22 mouse cellular contexts compared by ENCODE assay signal in genomic region chr2:118159126-118159525, GRCm38 (mm10). TPM values are rescaled to one million over a fixed set of nuclear protein-coding genes. Genes with fewer than 3 reads are reported as not detected.
DNase-seq lines count a peak whose midpoint lies in the region; ATAC-seq lines count a peak whose summit lies in the region.
"Had no signal": no experiment of that assay in that cellular context is flagged by ENCODE, and none has a peak within 500 bp of the region (broad histone marks: within the 10 kb centered on the region; RNA-seq: fewer than 3 reads in every experiment).

No protein-coding gene starts in this region.

- H3K27me3 ChIP-seq in embryonic facial prominence, embryonic 11.5 days (ENCODE audit: control insufficient read depth, insufficient read depth, low read length), result no peaks in the 10 kb centered on the region
- no peaks in the 10 kb centered on the region for H3K27me3 ChIP-seq in limb, embryonic 10.5 days (ENCODE audit: low read depth, poor library complexity, severe bottlenecking)
- H3K27me3 ChIP-seq: CH12.LX; heart, embryonic 13.5 days; liver, embryonic 15.5 days had no signal

- no peaks in the 10 kb centered on the region for H3K36me3 ChIP-seq in embryonic facial prominence, embryonic 11.5 days (replicated peaks; ENCODE audit: control insufficient read depth, insufficient read depth, low read depth, low read length)
- H3K36me3 ChIP-seq in limb, embryonic 10.5 days, result no peaks in the 10 kb centered on the region
- H3K36me3 ChIP-seq: heart, embryonic 13.5 days; liver, embryonic 15.5 days had no signal

- no peak for ATAC-seq in embryonic facial prominence, embryonic 11.5 days (replicated peaks; ENCODE audit: insufficient number of reproducible peaks, low FRiP score, low TSS enrichment, low read depth)
- ATAC-seq: lung, postnatal 0 days had no signal

- H3K4me3 ChIP-seq in embryonic facial prominence, embryonic 11.5 days (ENCODE audit: low read depth, low read length), result no peak overlapping the region
- H3K4me3 ChIP-seq in limb, embryonic 10.5 days, result no peak overlapping the region
- H3K4me3 ChIP-seq: gastrocnemius, adult 2 months; heart, embryonic 13.5 days; liver, embryonic 15.5 days; myocyte had no signal

- peaks cover 3% of the 10 kb centered on the region for H3K4me1 ChIP-seq in embryonic facial prominence, embryonic 11.5 days (ENCODE audit: control insufficient read depth, insufficient read depth, low read length)
- H3K4me1 ChIP-seq in limb, embryonic 10.5 days, result peaks cover 52% of the 10 kb centered on the region
- H3K4me1 ChIP-seq: liver, embryonic 15.5 days had no signal

- intact Hi-C loops in left cerebral cortex, postnatal 10 days (cut with DNase I), result no loop called here

- no peak overlapping the region for H3K4me2 ChIP-seq in embryonic facial prominence, embryonic 11.5 days (ENCODE audit: low read depth, low read length)
- H3K4me2 ChIP-seq: heart, embryonic 13.5 days; liver, embryonic 15.5 days had no signal

- peak overlapping the region; percentile 56 for H3K27ac ChIP-seq in embryonic facial prominence, embryonic 11.5 days (replicated peaks; ENCODE audit: low read depth, low read length)
- no peak overlapping the region; the same call in none of the 2 replicates for H3K27ac ChIP-seq in limb, embryonic 10.5 days
- H3K27ac ChIP-seq: gastrocnemius, adult 2 months; heart, embryonic 13.5 days; kidney, postnatal 0 days; liver, embryonic 15.5 days had no signal

- H3K9me3 ChIP-seq in embryonic facial prominence, embryonic 11.5 days (replicated peaks; ENCODE audit: control insufficient read depth, low read length), result no peaks in the 10 kb centered on the region
- H3K9me3 ChIP-seq in limb, embryonic 10.5 days (replicated peaks), result no peaks in the 10 kb centered on the region
- H3K9me3 ChIP-seq: heart, embryonic 13.5 days; liver, embryonic 15.5 days had no signal

- no peak overlapping the region for H3K9ac ChIP-seq in embryonic facial prominence, embryonic 11.5 days (replicated peaks; ENCODE audit: low read length)
- H3K9ac ChIP-seq: forebrain, postnatal 0 days; heart, embryonic 13.5 days; liver, embryonic 15.5 days had no signal

- DNase-seq in heart, adult 11 months, result peak; percentile 30
- no peak for DNase-seq in heart, adult 18-20 months
- DNase-seq in Muller cell, postnatal 12 days (ENCODE audit: inconsistent ontology term), result peak; percentile 61
- peak; percentile 82 for DNase-seq in embryonic facial prominence, embryonic 11.5 days (ENCODE audit: low spot score)
- peak; percentile 39 for DNase-seq in limb, embryonic 10.5 days (ENCODE audit: low spot score)
- DNase-seq in left cerebral cortex, postnatal 10 days (ENCODE audit: extremely low spot score in 1 of 2, low spot score in 2 of 2), result no peak
- no peak for DNase-seq in kidney, adult 8-10 months
- no peak for DNase-seq in kidney, postnatal 36 days
- DNase-seq: cerebellum, adult 2 months; forebrain, postnatal 0 days; gastrocnemius, adult 2 months; heart, postnatal 36 days; kidney, adult 11 months; midbrain, embryonic 14.5 days; thymus, postnatal 14 days had no signal

- 31% methylated on average over 6 of the region's 6 CpGs for WGBS in embryonic facial prominence, embryonic 11.5 days
- 20% methylated on average over 6 of the region's 6 CpGs for WGBS in limb, embryonic 10.5 days

RNA-seq across cellular contexts. Expression of gene Thbs1, which starts 47.5 kb away (rescaled TPM):
- 10 to 100 TPM; 12.8 to 13.0 TPM for total RNA-seq in heart, adult 18-20 months (2021)
- polyA plus RNA-seq in embryonic facial prominence, embryonic 11.5 days (2014; fragmentation: Nextera tagmentation; extraction: Ambion mirVana), result 49.7 and 50.7 TPM in 2 replicates
- 13.2 and 22.8 TPM in 2 replicates for polyA plus RNA-seq in limb, embryonic 10.5 days (2016; fragmentation: Nextera tagmentation; extraction: Ambion mirVana)
- total RNA-seq in left cerebral cortex, postnatal 10 days (2021), result 1 to 10 TPM; 6.7 to 6.8 TPM
- total RNA-seq: MEL had no signal

Comparison
In these comparisons a context has a peak if more than half of its experiments do, and no peak if none do; other contexts are left out.
1. DNase-seq: peak in heart, adult 11 months (single experiment), Muller cell, postnatal 12 days (single experiment), embryonic facial prominence, embryonic 11.5 days (single experiment) and limb, embryonic 10.5 days (single experiment); none in heart, adult 18-20 months (0 of 2), left cerebral cortex, postnatal 10 days (0 of 2), kidney, adult 8-10 months (0 of 2) and kidney, postnatal 36 days (0 of 2).